Mouse (Mus musculus) G1E-ER4 (cell line): ENCODE data around the gene Pspn. TPM values are rescaled to one million over a fixed set of nuclear protein-coding genes. Genes with fewer than 3 reads are reported as not detected.

Experiments
- GATA1 ChIP-seq: IDR thresholded peaks from one replicate; pipeline ENCODE4 v1.8.0; 2012; ENCODE audit warnings: low read length, inconsistent platforms
- polyA plus RNA-seq: library from polyadenylated mRNA; stranded (reverse); fragments of >175 nt; gene quantifications from 2 replicates; pipeline ENCODE4 v1.2.3, GENCODE M21; 2012

Gene Pspn
- polyA plus RNA-seq, 1 experiment: not detected

DNA sequence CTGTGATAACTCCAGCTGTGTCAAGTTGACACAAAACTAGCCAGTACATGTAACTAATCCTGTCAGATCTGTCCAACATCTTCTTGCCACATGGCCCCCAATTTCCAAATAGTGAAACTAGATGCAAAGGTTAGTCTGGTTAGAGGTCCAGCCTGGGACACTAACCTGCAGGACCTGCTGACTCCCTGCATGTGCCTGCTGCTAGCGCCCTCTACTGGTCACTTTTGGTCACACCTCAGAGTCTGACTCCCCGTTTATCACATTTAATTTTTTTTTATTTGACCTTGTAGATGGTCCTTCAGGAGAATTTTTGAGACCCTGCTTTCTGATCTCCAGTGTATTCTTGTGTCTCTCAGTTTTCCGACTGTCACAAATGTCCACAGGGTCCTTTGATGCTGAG, 48.9 kb downstream of the Pspn start:
- no peak for TF ChIP-seq GATA1

Other genes with a start within 250 kb of the Pspn start
- not detected in 2 replicates for gene Nrtn, start 242.5 kb downstream of the Pspn start, polyA plus RNA-seq
- 61.6 and 67.0 TPM in 2 replicates for gene Dus3l, start 235.3 kb downstream of the Pspn start, polyA plus RNA-seq
- 3.0 and 3.4 TPM in 2 replicates for gene Prr22, start 229.8 kb downstream of the Pspn start, polyA plus RNA-seq
- 27.4 and 31.2 TPM in 2 replicates for gene Rfx2, start 169.0 kb downstream of the Pspn start, polyA plus RNA-seq
- gene Acsbg2, start 125.6 kb downstream of the Pspn start, polyA plus RNA-seq: not detected in 2 replicates
- gene 1700061G19Rik, start 124.5 kb downstream of the Pspn start, polyA plus RNA-seq: not detected in 2 replicates
- gene Mllt1, start 64.6 kb downstream of the Pspn start, polyA plus RNA-seq: 76.7 and 99.5 TPM in 2 replicates
- gene Acer1, start 17.9 kb downstream of the Pspn start, polyA plus RNA-seq: not detected in 2 replicates
- gene Clpp, start 9.7 kb downstream of the Pspn start, polyA plus RNA-seq: 185 and 272 TPM in 2 replicates
- 51.6 and 80.9 TPM in 2 replicates for gene Alkbh7, start 2.7 kb downstream of the Pspn start, polyA plus RNA-seq
- gene Gtf2f1, start 11.3 kb upstream of the Pspn start, polyA plus RNA-seq: 210 and 212 TPM in 2 replicates
- 0.04 TPM in 1 of 2 replicates, not detected in the other for gene Gm17949, start 11.5 kb upstream of the Pspn start, polyA plus RNA-seq
- 202 and 209 TPM in 2 replicates for gene Khsrp, start 31.5 kb upstream of the Pspn start, polyA plus RNA-seq
- gene Slc25a41, start 41.6 kb upstream of the Pspn start, polyA plus RNA-seq: not detected in 2 replicates
- 0.12 and 0.19 TPM in 2 replicates for gene Crb3, start 59.1 kb upstream of the Pspn start, polyA plus RNA-seq
- gene Slc25a23, start 59.8 kb upstream of the Pspn start, polyA plus RNA-seq: 22.4 and 24.4 TPM in 2 replicates
- gene Dennd1c, start 78.5 kb upstream of the Pspn start, polyA plus RNA-seq: 4.7 and 5.7 TPM in 2 replicates
- gene Tubb4a, start 87.8 kb upstream of the Pspn start, polyA plus RNA-seq: not detected in 2 replicates
- gene Tnfsf9, start 105.3 kb upstream of the Pspn start, polyA plus RNA-seq: 1.8 and 2.5 TPM in 2 replicates
- gene Cd70, start 149.8 kb upstream of the Pspn start, polyA plus RNA-seq: not detected in 2 replicates
- not detected in 2 replicates for gene Tnfsf14, start 194.2 kb upstream of the Pspn start, polyA plus RNA-seq
- gene C3, start 228.1 kb upstream of the Pspn start, polyA plus RNA-seq: not detected in 2 replicates
- 15.2 and 17.6 TPM in 2 replicates for gene Gpr108, start 248.4 kb upstream of the Pspn start, polyA plus RNA-seq
- 13.9 and 14.8 TPM in 2 replicates for gene Trip10, start 249.4 kb upstream of the Pspn start, polyA plus RNA-seq